Mouse (Mus musculus): Measurements from ENCODE around the gene Srsf5.
"Not testable (repeated sequence)": the region's sequence is repeated elsewhere in the genome, so short reads cannot be mapped to it uniquely, and the experiment has no call there.

Srsf5 gene

DNA sequence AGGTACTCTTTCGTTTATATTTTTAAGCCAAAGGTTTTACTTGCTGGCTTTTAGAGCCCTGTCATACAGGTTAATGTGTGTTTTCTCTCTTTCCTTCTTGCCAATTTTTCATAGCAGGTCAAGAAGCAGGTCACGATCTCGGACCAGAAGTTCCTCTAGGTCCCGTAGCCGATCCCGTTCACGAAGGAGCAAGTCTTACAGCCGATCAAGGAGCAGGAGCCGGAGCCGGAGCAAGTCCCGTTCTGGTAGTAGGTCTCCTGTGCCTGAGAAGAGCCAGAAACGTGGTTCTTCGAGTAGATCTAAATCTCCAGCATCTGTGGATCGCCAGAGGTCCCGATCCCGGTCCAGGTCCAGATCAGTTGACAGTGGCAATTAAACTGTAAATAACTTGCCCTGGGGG is 4.3 kb downstream of the Srsf5 start:
- not testable (repeated sequence) for DNase-seq (ENCODE audit: low read depth)

DNA sequence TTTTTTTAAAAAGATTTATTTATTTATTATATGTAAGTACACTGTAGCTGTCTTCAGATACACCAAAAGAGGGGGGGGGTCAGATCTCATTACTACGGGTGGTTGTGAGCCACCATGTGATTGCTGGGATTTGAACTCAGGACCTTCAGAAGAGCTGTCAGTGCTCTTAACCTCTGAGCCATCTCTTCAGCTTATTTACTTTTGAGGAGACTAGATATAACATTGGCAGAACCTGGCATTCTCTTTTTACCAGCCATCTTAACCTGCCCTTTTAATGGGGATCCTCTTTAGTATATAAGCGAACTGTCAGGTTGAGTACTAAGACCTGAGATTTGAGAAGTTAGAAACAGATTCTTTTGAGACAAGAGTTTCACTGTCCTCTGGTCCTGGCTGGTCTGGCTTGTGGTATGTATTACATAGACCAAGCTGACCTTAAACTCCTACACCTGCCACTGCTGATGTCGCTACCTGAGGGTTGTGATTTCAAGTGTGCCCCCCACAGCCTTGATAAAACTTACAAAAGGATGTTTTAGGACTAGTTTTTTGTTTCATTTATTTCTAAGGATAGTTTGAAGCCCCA is 6.4 kb downstream of the Srsf5 start:
- DNase-seq (ENCODE audit: low read depth): no peak

DNA sequence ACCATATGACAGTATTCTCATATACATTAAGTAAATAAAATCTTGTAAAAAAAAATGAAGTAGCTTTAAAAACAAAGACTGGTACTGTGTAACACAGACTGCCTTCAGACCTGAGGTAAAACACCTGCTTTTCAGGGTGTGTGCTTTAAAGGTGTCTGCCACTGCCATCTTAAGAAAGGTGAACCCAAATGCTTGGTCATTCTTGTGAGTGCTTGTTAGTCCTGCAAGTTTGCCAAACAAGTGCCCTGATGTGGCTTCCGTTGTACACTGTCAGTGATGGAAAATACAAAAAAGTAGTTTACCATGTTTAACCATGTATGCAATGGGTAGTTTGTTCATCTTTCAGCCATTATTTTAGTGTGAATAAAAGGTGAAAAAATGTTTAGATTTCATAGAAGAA is 7.2 kb downstream of the Srsf5 start:
- DNase-seq (ENCODE audit: low read depth): no peak

DNA sequence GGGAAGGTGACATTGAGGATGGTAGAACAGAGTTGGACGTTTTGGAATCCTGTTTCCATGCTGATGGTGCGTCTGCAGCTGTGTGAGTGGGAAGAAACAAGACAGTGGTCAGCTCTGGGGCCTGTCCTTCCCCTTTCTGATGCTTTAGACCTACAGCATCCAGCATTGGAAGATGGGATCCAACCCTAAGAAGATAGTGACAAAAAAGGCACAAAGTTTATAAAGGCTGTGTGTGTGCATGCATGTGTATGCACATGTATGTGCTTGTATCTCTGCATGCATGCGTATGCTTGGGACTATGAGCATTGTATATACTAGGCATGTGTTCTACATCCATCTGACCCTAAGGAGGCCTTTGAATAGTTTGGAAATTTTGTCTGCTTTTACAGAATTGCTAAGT is 10.7 kb downstream of the Srsf5 start:
- DNase-seq (ENCODE audit: low read depth): no peak

DNA sequence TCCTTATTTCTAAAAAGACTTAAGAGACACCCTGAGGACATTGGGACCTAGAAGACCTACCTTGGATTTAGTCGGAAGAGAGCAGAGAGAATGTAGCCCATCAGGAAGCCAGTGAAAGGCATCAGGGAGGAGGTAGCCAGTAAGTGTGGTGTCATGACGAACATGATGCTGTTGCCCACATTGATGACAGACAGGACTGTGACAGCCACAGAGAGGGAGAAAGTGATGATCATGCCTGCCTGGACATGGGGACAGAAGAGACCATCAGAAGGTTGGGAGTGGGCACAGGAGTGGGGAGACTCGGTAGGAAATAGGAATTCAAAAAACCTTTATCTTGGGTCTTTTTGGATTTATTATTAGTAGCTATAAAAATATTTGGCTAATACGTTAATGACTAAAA is 12.7 kb downstream of the Srsf5 start:
- DNase-seq (ENCODE audit: low read depth): no peak

DNA sequence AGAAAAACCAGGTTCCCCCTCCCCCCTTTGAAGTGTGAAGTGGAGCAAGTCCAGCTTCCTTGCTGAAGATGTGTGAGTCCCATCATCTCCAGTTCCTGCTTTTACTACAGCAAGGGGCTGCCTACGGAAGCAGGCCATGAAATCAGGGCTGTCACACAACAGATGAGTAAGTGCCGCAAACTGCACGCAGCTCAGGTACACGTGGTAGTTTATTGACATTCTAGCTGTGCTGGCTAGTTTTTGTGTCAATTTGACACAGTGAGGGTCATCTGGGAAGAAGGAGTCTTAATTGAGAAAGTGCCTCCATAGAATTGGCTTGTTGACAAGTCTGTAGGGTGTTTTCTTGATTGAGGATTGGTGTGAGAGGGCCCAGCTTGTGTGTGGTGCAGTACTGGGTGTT is 17.3 kb downstream of the Srsf5 start:
- no peak for DNase-seq (ENCODE audit: low read depth)

DNA sequence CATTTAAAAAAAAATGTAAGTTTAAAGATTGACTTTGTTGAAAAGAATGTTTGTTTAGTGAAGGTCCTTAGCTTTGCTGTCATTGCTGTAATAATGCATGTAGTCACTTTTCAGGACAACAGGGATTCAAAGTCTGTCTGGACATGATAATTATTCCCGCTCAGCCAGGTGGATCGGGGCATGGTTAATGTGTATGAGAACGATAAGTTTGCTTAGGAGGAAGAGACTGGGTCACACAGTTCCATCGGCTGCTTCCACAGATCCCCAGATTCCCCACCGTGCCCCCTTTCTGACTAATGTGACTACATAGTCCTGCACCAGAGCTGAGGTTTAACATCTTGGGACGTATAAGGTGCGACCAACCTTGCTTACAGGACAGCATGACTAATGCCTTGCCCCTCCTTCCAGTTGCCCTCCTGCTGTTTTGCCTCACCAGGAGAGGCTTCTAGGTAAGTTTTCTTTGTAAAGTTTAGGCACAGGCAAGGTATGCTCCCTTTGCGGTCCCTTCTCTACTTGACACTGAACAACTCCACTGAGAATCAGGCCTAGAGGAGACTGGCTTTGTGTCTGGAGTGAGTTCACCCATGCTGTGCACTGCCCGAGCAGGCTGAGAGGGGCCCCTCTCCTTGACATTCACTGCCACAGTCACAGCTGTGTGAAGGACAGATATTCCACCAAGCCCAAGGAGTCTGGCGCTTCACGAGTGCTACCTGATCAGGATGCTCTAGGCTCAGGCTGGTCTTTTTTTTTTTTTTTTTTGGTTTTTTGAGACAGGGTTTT is 20.9 kb downstream of the Srsf5 start:
- no peak for DNase-seq (ENCODE audit: low read depth)

DNA sequence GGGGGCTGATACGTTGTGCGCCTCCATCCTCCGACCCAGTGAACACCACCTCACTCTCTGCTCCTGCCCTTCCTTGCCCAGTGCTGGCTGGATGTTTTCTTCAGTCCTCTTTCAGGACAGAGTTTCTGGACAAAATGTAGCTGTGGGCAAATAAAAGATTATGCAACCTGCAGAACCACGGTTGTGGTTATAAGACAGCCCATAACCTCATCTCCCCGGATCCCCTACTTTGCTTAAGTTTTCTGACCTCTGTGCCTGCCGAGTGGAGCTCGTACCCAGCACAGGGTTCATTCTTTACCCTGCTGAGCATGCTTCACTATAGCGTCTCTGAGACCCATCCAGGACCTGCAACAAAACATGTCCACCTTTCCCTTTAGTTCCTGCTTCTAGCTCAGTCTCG is 22.6 kb downstream of the Srsf5 start:
- DNase-seq (ENCODE audit: low read depth): no peak

DNA sequence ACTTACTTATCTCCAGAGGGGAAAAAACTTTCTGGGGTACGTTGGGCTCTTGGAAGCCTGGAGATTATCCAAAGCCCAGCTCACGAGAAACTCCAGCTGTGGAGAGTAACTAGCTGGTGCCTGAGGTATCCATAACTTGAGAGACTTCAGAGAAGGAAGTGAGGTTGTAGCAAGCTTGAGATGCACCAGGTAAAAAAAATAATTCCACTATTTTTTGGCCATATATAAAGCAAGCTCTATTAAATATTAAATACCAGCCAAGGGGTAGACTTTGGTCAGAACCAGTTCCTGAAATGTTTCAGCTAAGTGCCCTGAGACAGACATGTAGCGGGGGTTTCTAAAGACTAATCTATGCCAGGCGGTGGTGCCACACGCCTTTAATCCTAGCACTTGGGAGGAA is 23.3 kb downstream of the Srsf5 start, which contains the start of gene Slc10a1:
Gene Slc10a1 (minus strand): TSS at position 101 of the 400 bp plus-strand sequence.
- DNase-seq (ENCODE audit: low read depth): no peak

DNA sequence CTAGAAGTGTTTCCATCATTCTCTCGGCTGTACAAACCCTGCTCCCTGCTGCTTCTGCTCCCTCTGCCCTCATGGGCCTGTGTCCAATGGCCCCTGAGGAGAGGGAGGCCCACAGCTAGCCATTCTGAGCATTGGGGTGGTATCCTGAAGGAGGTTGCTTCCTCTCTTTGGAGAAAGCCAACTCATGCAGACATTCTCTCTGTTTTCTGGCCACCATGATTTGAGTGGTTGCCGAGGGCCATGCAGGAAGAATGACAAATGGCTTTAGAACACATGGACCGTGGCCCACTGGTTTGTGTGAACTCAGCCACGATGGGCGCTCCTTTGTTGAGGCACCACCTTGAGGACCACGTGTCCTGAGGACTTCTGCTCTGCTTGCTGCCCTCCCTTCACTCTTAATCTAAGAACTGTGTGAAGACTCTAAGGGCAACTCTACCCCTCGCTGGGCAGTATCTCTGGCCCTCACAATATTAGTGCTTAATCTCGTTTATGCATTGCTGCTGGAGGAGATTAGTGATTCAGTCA is 24.9 kb downstream of the Srsf5 start:
- DNase-seq (ENCODE audit: low read depth): no peak

DNA sequence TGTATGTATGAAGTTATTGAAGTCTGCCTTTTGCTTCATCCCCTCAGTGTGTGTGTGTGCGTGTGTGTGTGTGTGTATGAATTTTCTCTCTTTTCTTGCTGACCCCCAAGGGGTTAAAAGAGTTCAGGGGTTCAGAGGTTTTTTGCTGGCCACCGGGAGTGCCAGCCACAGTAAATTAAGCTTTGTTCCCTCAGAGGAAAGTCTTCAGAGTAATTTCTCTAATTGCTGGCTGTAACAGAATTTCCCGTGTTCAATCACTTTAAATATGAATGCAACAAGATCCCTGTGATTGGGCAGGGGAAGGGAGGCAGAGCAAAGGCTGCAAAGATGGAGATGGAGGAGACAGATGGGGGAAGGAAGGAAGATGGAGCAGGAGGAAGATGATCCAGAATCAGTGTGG is 26.5 kb downstream of the Srsf5 start:
- DNase-seq (ENCODE audit: low read depth): no peak

DNA sequence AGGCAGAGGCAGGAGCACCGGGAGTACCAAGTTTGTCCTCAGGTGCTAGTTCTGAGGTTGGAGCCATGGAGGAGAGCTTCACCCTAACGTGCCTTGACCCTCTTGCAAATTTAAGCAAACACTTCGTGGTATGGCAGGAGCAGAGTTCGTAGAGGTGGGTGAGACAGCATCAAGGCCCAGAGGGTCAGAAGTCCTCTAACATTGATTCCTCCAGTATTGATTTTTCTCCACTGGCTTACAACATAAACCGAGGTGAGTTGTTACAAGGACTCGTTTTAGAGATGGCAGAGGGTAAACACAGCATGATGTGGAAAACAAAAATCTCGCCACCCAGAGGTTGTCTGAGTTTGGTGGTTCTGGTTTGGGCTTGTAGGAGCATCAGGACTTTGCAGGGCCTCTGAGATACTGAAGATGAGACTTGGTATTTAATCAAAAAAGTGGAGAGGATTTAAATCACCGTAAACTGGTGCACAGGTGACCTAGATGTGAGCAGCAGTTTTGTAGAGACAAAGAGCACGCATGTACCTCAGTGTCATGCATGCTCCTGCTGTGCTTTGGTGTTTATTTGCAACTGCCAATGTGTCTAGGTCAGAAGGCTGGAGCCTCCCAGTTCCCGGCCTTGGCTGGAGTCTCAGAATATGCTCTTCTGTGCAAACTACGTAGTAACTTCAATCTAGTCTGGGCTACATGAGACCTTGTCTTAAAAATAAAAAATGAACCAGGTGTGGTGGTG is 30.8 kb downstream of the Srsf5 start:
- DNase-seq (ENCODE audit: low read depth): no peak

DNA sequence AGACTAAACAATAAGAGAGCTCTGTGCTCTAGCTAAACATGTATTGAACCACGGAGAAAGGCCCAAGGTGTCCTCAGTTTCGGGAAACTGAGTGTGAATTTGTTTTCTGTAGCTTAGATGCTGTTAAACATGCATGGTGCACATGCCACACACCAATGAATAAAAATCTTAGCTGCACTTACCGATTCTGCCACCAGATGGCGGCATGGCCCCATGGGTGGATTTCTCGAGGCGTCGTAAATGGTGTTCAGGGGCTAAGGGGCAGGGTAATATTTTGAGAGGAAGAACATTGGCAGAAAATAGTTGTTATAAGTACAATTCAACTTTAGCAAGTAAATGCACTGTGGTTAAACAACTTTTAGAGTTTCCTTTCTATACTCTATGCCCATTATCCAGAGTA is 37.0 kb downstream of the Srsf5 start:
- peak; percentile 51 for DNase-seq (ENCODE audit: low read depth)

DNA sequence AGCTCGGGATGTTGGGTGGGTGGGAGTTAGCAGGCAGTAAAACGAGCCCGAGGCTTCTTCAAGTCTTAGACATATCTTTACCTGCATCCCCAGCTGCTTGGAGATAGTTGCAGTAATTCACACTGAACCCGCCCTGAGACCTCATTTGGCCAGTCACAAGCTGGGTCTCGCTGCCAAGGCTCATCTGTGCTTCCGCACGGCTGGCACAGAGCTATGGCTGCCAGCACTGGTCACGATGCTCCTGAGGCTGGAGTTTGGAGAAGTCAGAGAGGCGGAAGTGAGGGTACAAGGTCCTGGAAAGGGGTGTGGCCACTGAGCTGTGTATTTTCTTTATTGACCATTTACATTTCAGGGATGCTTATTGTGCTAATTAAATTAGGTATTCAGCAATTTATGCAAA is 38.4 kb downstream of the Srsf5 start:
- DNase-seq (ENCODE audit: low read depth): no peak

DNA sequence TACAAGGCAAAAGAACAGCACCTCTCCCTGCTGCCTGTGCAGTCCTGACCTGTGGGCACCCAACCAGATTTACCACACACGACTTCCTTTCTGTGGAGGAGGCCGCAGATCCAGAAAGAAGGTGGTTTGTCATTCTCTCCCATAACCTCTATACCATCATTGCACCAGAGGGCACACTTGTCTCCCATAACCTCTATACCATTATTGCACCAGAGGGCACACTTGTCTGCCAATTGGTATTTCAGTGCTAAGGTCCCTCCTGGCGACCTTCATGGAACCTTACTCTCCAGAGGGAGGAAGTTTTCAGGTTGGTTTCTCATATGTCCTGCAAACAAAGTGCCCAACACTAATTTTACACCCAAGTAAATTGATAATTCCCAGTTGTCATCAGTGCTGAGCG is 41.3 kb downstream of the Srsf5 start:
- peak; percentile 21 for DNase-seq (ENCODE audit: low read depth)

DNA sequence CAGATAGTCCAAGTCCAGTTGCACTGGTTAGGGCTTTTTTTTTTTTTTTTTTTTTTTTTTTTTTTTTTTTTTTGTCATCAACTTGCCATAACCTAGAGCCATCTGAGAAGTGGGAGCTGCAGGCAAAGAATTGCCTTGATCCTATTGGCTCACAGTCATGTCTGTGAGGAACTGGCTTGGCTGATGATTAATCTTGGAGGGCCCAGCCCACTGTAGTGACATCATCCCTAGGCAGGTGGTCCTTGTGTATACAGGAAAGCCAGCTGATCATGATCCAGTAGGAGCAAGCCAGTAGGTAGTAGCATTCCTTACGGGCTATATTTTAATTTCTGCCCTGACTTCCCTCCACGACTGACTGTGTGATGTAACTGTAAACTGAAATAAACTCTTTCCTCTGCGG is 43.0 kb downstream of the Srsf5 start:
- DNase-seq (ENCODE audit: low read depth): no peak

DNA sequence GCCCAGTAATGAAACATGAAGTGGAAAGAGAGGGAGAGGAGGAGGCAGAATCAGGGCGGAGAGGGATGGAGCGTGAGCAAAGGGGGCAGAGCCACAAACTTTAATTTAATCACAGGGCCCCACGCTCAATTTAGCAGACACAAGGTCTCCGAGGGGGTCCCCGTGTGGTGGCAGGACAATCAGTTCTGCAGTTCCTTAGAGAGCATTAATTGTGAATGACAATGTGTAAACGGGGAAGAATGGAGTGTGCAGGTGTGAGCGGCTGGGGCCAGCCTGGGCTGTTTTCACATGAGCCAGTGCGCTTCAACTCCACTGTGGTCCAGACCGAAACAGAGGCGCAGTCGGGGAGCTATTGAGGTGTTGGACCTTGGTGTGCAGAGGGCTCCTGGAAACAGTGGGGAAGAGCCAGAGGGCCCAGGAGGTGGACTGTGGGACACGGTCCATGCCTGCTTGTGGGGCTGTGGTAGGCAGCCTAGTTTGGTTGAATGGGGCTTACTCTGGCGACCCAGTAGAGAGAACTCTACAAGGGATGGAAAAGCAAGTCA is 45.7 kb downstream of the Srsf5 start:
- no peak for DNase-seq (ENCODE audit: low read depth)

DNA sequence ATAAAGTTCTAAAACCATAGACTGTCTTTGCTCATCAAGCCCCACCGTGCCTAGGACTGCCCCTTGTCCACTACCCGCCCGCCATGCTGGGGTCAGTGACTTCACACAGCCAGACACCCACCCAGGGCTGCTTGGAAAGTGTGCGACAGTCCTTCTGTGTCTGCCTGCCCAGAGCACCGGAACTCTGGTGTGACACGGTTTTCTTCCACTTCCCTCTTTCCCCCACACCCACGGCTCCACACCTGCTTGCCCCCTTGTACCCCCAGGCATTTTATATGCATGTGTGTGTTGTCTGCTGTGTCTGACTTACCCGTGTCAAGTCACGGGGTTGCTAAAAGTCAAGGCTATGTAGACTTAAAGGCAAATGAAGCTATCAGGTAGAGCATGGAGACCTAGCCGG is 46.5 kb downstream of the Srsf5 start:
- DNase-seq (ENCODE audit: low read depth): no peak

DNA sequence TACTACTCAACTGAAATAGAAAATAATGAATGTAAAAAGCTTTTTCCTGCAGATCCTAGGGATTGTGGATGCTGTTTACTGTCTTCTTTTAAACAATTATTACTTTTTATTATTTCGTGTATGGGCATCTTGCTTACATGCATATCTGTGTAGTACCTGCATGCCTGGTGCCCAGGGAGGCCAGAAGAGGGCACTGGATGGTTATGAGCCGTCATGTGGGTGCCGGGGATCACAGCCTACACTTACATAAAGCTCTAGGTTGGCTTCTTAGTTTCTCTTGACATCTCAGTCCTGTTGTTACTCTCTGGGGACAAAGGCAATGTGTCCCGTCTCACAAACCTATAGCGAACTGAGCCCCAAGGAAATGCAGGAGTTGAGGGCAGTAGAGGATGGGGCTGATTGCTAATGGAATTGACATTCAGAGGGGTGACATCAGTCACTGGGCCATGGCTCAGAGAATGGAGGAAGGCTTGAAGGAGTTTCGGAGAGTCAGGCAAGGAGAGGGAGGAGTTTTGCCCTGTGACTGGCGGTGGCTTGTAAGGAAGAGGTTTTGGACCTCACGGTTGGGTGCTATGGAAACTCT is 47.3 kb downstream of the Srsf5 start:
- DNase-seq (ENCODE audit: low read depth): peak; percentile 21

DNA sequence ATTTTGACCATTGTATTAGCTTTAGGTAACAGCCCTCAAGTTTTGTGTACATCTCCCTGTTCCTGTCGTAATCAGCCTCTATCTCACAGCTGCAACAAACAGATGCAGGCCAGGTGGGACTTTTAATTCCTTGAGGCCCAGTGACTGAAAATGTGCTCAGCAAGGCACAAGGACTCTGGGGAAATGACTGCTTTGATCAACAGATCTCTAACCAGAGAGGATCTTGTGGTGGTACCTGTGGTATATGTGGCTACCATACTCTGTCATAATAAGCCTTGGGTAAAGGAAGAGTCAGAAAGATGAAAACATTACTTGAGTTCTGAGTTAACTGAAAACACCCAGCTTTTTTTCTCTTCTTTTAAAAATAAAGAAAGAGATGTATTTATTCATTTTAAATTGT is 48.5 kb downstream of the Srsf5 start:
- DNase-seq (ENCODE audit: low read depth): peak; percentile 65

DNA sequence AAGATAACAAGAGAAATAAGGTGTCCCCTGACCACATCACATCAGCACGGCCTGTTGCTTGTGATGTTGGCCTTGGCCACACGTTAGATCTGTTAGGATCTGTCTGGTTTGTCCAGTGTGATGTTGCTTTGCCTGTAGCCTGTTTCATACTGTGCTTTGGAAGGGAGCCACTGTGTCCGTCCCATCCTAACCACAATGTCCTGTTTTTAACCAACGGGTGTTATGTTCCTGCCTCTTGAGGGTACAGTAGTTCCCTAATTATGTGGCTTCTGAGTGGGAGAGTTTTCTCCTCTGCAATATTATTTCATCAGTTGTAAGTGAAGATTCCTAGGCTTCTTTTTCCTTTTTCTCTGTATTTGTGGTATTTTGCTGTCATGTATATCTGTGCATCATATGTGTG is 50.0 kb downstream of the Srsf5 start:
- peak; percentile 80 for DNase-seq (ENCODE audit: low read depth)

DNA sequence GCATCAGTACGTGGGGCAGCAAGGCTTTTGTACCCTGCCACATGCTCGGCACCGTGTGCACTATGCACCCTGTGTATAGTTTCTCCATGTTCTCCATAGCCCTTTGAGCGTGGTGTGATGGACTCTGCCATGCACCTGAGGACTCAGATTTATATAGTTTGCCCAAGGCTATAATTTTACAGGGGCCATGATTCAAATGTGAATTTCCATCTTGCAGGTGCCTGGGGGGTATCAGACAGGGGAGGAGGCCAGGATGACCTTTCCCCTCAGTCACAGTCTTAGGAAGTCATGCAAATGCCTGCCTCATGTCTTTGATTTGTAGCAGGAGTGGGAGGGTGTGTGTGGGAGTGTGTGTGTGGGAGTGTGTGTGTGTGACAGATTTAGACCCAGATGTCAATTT is 52.3 kb downstream of the Srsf5 start:
- no peak for DNase-seq (ENCODE audit: low read depth)

All from 416B (cell line).